Mouse (Mus musculus): ENCODE measurements at regions not wholly inside any gene's neighbourhood (a gene's known extent, or its start where the extent isn't known, plus 50 kb on each side); places are given as distances from the start of the nearest gene placed in this dataset.

GRCm38 (mm10) chr15:62282116-62282515, 1359.3 kb upstream of the A1bg start:
- H3K27ac ChIP-seq (ENCODE audit: insufficient read depth, low read length) = no peak overlapping the region
- no peaks in the 10 kb centered on the region for H3K4me1 ChIP-seq (ENCODE audit: control insufficient read depth, insufficient read depth, insufficient read length)
- H3K4me3 ChIP-seq (ENCODE audit: extremely low read depth, insufficient read depth, insufficient read length) = no peak overlapping the region
- H3K27me3 ChIP-seq (ENCODE audit: control insufficient read depth, insufficient read depth, low read length) = no peaks in the 10 kb centered on the region
- TF ChIP-seq POLR2A (IDR thresholded peaks at IDR 0.05; ENCODE audit: low read depth, low read length) (no peak), CTCF (IDR thresholded peaks at IDR 0.05; ENCODE audit: extremely low read depth, insufficient read depth, insufficient read length, insufficient replicate concordance) (no peak)
- H3K36me3 ChIP-seq (ENCODE audit: control insufficient read depth, insufficient read depth, low read length) = no peaks in the 10 kb centered on the region
- no peak for DNase-seq (ENCODE audit: low read depth in 1 of 2, low spot score in 2 of 2)
- 81% methylated on average over 1 of the region's 1 CpGs for WGBS

GRCm38 (mm10) chr15:62279526-62279925, 1356.7 kb upstream of the A1bg start:
- Histone ChIP-seq H3K27me3 (ENCODE audit: control insufficient read depth, insufficient read depth, low read length) (no peaks in the 10 kb centered on the region), H3K36me3 (ENCODE audit: control insufficient read depth, insufficient read depth, low read length) (no peaks in the 10 kb centered on the region), H3K27ac (ENCODE audit: insufficient read depth, low read length) (no peak overlapping the region), H3K4me1 (ENCODE audit: control insufficient read depth, insufficient read depth, insufficient read length) (no peaks in the 10 kb centered on the region), H3K4me3 (ENCODE audit: extremely low read depth, insufficient read depth, insufficient read length) (no peak overlapping the region)
- 96% methylated on average over 2 of the region's 2 CpGs for WGBS
- no peak for DNase-seq (ENCODE audit: low read depth in 1 of 2, low spot score in 2 of 2)
- TF ChIP-seq CTCF (IDR thresholded peaks at IDR 0.05; ENCODE audit: extremely low read depth, insufficient read depth, insufficient read length, insufficient replicate concordance) (no peak), POLR2A (IDR thresholded peaks at IDR 0.05; ENCODE audit: low read depth, low read length) (no peak)

- H3K36me3 ChIP-seq (ENCODE audit: control insufficient read depth, insufficient read depth, low read length) = no peaks in the 10 kb centered on the region
- WGBS = 87% methylated on average over 1 of the region's 1 CpGs
- no peaks in the 10 kb centered on the region; the same call in 1 of the 2 replicates for H3K4me1 ChIP-seq (ENCODE audit: control insufficient read depth, insufficient read depth, insufficient read length)
- no peak for TF ChIP-seq POLR2A (IDR thresholded peaks at IDR 0.05; ENCODE audit: low read depth, low read length)
- TF ChIP-seq CTCF (IDR thresholded peaks at IDR 0.05; ENCODE audit: extremely low read depth, insufficient read depth, insufficient read length, insufficient replicate concordance) = no peak
- H3K27ac ChIP-seq (ENCODE audit: insufficient read depth, low read length) = no peak overlapping the region
- H3K27me3 ChIP-seq (ENCODE audit: control insufficient read depth, insufficient read depth, low read length) = no peaks in the 10 kb centered on the region
- H3K4me3 ChIP-seq (ENCODE audit: extremely low read depth, insufficient read depth, insufficient read length) = no peak overlapping the region
- no peak for DNase-seq (ENCODE audit: low read depth in 1 of 2, low spot score in 2 of 2)
Measured at GRCm38 (mm10) chr15:62274818-62275217, 1352.0 kb upstream of the A1bg start.

- TF ChIP-seq CTCF (IDR thresholded peaks at IDR 0.05; ENCODE audit: extremely low read depth, insufficient read depth, insufficient read length, insufficient replicate concordance) (no peak), POLR2A (IDR thresholded peaks at IDR 0.05; ENCODE audit: low read depth, low read length) (no peak)
- Histone ChIP-seq H3K4me1 (ENCODE audit: control insufficient read depth, insufficient read depth, insufficient read length) (no peaks in the 10 kb centered on the region; the same call in 1 of the 2 replicates), H3K36me3 (ENCODE audit: control insufficient read depth, insufficient read depth, low read length) (no peaks in the 10 kb centered on the region), H3K4me3 (ENCODE audit: extremely low read depth, insufficient read depth, insufficient read length) (no peak overlapping the region), H3K27ac (ENCODE audit: insufficient read depth, low read length) (no peak overlapping the region), H3K27me3 (ENCODE audit: control insufficient read depth, insufficient read depth, low read length) (no peaks in the 10 kb centered on the region)
- 85% methylated on average over 1 of the region's 1 CpGs for WGBS
- no peak for DNase-seq (ENCODE audit: low read depth in 1 of 2, low spot score in 2 of 2)
Measured at GRCm38 (mm10) chr15:62273855-62274488, 1351.2 kb upstream of the A1bg start.

- TF ChIP-seq CTCF (IDR thresholded peaks at IDR 0.05; ENCODE audit: extremely low read depth, insufficient read depth, insufficient read length, insufficient replicate concordance) (no peak), POLR2A (IDR thresholded peaks at IDR 0.05; ENCODE audit: low read depth, low read length) (no peak)
- Histone ChIP-seq H3K36me3 (ENCODE audit: control insufficient read depth, insufficient read depth, low read length) (no peaks in the 10 kb centered on the region), H3K4me1 (ENCODE audit: control insufficient read depth, insufficient read depth, insufficient read length) (no peaks in the 10 kb centered on the region; the same call in 1 of the 2 replicates), H3K27me3 (ENCODE audit: control insufficient read depth, insufficient read depth, low read length) (no peaks in the 10 kb centered on the region), H3K4me3 (ENCODE audit: extremely low read depth, insufficient read depth, insufficient read length) (no peak overlapping the region), H3K27ac (ENCODE audit: insufficient read depth, low read length) (no peak overlapping the region)
- WGBS = 72% methylated on average over 2 of the region's 2 CpGs
- no peak for DNase-seq (ENCODE audit: low read depth in 1 of 2, low spot score in 2 of 2)
Measured at GRCm38 (mm10) chr15:62272755-62273154, 1349.9 kb upstream of the A1bg start.

GRCm38 (mm10) chr15:62271428-62271827, 1348.6 kb upstream of the A1bg start:
- Histone ChIP-seq H3K4me1 (ENCODE audit: control insufficient read depth, insufficient read depth, insufficient read length) (no peaks in the 10 kb centered on the region; the same call in 1 of the 2 replicates), H3K27ac (ENCODE audit: insufficient read depth, low read length) (no peak overlapping the region), H3K4me3 (ENCODE audit: extremely low read depth, insufficient read depth, insufficient read length) (no peak overlapping the region), H3K36me3 (ENCODE audit: control insufficient read depth, insufficient read depth, low read length) (no peaks in the 10 kb centered on the region), H3K27me3 (ENCODE audit: control insufficient read depth, insufficient read depth, low read length) (no peaks in the 10 kb centered on the region)
- DNase-seq (ENCODE audit: low read depth in 1 of 2, low spot score in 2 of 2) = peak in 1 of 2 experiments; percentile 17
- no peak for TF ChIP-seq POLR2A (IDR thresholded peaks at IDR 0.05; ENCODE audit: low read depth, low read length)
- no peak for TF ChIP-seq CTCF (IDR thresholded peaks at IDR 0.05; ENCODE audit: extremely low read depth, insufficient read depth, insufficient read length, insufficient replicate concordance)
- WGBS = 54% methylated on average over 2 of the region's 2 CpGs

- no peaks in the 10 kb centered on the region for H3K36me3 ChIP-seq (ENCODE audit: control insufficient read depth, insufficient read depth, low read length)
- TF ChIP-seq CTCF (IDR thresholded peaks at IDR 0.05; ENCODE audit: extremely low read depth, insufficient read depth, insufficient read length, insufficient replicate concordance) (no peak), POLR2A (IDR thresholded peaks at IDR 0.05; ENCODE audit: low read depth, low read length) (no peak)
- H3K27ac ChIP-seq (ENCODE audit: insufficient read depth, low read length) = no peak overlapping the region
- H3K27me3 ChIP-seq (ENCODE audit: control insufficient read depth, insufficient read depth, low read length) = no peaks in the 10 kb centered on the region
- 73% methylated on average over 2 of the region's 2 CpGs for WGBS
- no peak overlapping the region for H3K4me3 ChIP-seq (ENCODE audit: extremely low read depth, insufficient read depth, insufficient read length)
- no peak for DNase-seq (ENCODE audit: low read depth in 1 of 2, low spot score in 2 of 2)
- H3K4me1 ChIP-seq (ENCODE audit: control insufficient read depth, insufficient read depth, insufficient read length) = peaks cover 6% of the 10 kb centered on the region; the same call in 1 of the 2 replicates
Measured at GRCm38 (mm10) chr15:62268189-62268588, 1345.4 kb upstream of the A1bg start.

All from spleen, adult 2 months (tissue).